Mouse (Mus musculus) embryonic facial prominence, embryonic 13.5 days (tissue): ENCODE measurements around the gene Atp13a3. TPM values are rescaled to one million over a fixed set of nuclear protein-coding genes. Genes with fewer than 3 reads are reported as not detected.
A peak's percentile ranks its signal among the peaks of the same experiment; 100 is the strongest.

Source experiments
- ATAC-seq: fragments of 200-750 bp; cut with Nextera tagmentation; 2 replicates; pipeline ENCODE4 v1.8.0; 2017; ENCODE audit warnings: low read depth; ENCODE audit not compliant: insufficient number of reproducible peaks, insufficient read depth, low FRiP score, low TSS enrichment
- H3K27ac ChIP-seq: fragments of 300-500 bp; sonication (generic); 2 replicates; pipeline ENCODE4 v1.5.1; 2015; ENCODE audit warnings: moderate library complexity, mild to moderate bottlenecking, inconsistent platforms
- H3K27me3 ChIP-seq: fragments of 300-500 bp; sonication (generic); 2 replicates; pipeline ENCODE4 v1.6.1; 2015; ENCODE audit warnings: mild to moderate bottlenecking, inconsistent platforms
- H3K36me3 ChIP-seq: fragments of 300-500 bp; sonication (generic); 2 replicates; pipeline ENCODE4 v1.6.1; 2015; ENCODE audit warnings: mild to moderate bottlenecking, inconsistent platforms
- H3K4me1 ChIP-seq: fragments of 300-500 bp; sonication (generic); 2 replicates; pipeline ENCODE4 v1.6.1; 2015; ENCODE audit warnings: inconsistent platforms
- H3K4me2 ChIP-seq: fragments of 300-500 bp; sonication (generic); 2 replicates; pipeline ENCODE4 v1.6.1; 2015; ENCODE audit warnings: moderate library complexity, mild to moderate bottlenecking, inconsistent platforms
- H3K4me3 ChIP-seq: fragments of 300-500 bp; sonication (generic); 2 replicates; pipeline ENCODE4 v1.5.1; 2015; ENCODE audit warnings: mild to moderate bottlenecking, inconsistent platforms
- H3K9ac ChIP-seq: fragments of 300-500 bp; sonication (generic); 2 replicates; pipeline ENCODE4 v1.6.1; 2015; ENCODE audit warnings: mild to moderate bottlenecking, inconsistent platforms
- H3K9me3 ChIP-seq: fragments of 300-500 bp; sonication (generic); 2 replicates; pipeline ENCODE4 v1.6.1; 2016; ENCODE audit warnings: inconsistent platforms
- WGBS: fragments of 180-500 bp; shearing (Covaris S2); methylation state at CpG from one replicate; pipeline ENCODE4 v1.1.7; 2015; ENCODE audit warnings: mixed read lengths; 5-methylcytosine and 5-hydroxymethylcytosine counted together
- polyA plus RNA-seq: library from polyadenylated mRNA; unstranded; fragments of >200 nt; fragmentation: Nextera tagmentation; extraction: Ambion mirVana; gene quantifications from 2 replicates; pipeline ENCODE4 v1.2.1, GENCODE M21; 2015

Atp13a3 gene
- polyA plus RNA-seq, 1 experiment from 2014 or later: 9.3 TPM

- Histone ChIP-seq H3K4me1 (peaks cover 19% of the 10 kb centered on the region), H3K27ac (no peak overlapping the region), H3K4me2 (peak overlapping the region; percentile 99; the same call in 1 of the 2 replicates), H3K36me3 (no peaks in the 10 kb centered on the region), H3K9ac (no peak overlapping the region), H3K4me3 (no peak overlapping the region; the same call in 1 of the 2 replicates), H3K27me3 (peaks cover 62% of the 10 kb centered on the region), H3K9me3 (no peaks in the 10 kb centered on the region)
- ATAC-seq: no peak
- 49% methylated on average over 8 of the region's 8 CpGs for WGBS
Observed at GRCm38 (mm10) chr16:30310171-30310515, 95.6 kb downstream of the Atp13a3 start.

GRCm38 (mm10) chr16:30309395-30310170 is 96.2 kb downstream of the Atp13a3 start:
- Histone ChIP-seq H3K9me3 (no peaks in the 10 kb centered on the region), H3K4me2 (peak overlapping the region; percentile 99), H3K27ac (no peak overlapping the region), H3K9ac (peak overlapping the region; percentile 68; the same call in 1 of the 2 replicates), H3K36me3 (no peaks in the 10 kb centered on the region), H3K4me3 (peak overlapping the region; percentile 54), H3K27me3 (peaks cover 64% of the 10 kb centered on the region), H3K4me1 (peaks cover 19% of the 10 kb centered on the region)
- WGBS: 4% methylated on average over 34 of the region's 34 CpGs
- ATAC-seq: no peak

DNA sequence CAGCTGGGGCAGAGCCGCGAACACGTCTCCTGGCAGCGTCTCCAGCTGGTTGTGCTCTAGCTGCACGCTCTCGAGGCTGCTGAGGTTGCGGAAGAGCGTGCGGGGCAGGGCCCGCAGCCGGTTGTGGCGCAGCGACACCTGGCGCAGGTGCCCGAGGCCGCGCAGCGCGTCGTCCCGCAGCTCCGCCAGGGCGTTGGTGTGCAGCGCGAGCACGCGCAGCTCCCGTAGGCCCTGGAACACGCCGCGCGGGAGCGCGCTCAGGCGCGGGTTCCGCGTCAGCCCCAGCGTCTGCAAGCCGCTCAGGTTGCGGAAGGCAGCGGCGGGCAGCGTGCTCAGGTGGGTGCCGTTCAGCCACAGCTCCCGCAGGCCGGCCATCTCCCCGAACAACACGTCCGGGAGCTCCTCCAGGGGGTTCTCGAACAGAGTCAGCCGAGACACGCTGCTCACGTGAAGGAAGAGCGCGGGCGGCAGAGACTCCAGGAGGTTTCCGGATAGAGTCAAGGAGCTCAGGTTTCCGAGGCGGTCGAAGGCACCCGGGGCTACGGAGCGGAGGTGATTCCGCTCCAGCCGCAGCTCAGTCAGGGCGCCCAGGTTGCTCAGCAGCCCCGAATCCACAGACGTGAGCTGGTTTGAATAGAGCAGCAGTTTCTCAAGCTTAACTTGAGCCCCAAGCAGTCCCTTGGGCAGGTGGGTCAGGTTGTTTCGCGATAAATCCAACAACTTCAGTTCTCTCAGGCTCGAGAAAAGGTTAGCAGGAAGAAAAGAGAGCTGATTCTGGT is 97.0 kb downstream of the Atp13a3 start:
- Histone ChIP-seq H3K9ac (peak overlapping the region; percentile 68), H3K36me3 (no peaks in the 10 kb centered on the region), H3K27me3 (peaks cover 72% of the 10 kb centered on the region), H3K27ac (no peak overlapping the region), H3K9me3 (no peaks in the 10 kb centered on the region), H3K4me1 (peaks cover 19% of the 10 kb centered on the region), H3K4me2 (peak overlapping the region; percentile 99), H3K4me3 (peak overlapping the region; percentile 54)
- ATAC-seq: peak; percentile 38; the same call in 1 of the 2 replicates
- under 1% methylated on average over 72 of the region's 72 CpGs for WGBS

DNA sequence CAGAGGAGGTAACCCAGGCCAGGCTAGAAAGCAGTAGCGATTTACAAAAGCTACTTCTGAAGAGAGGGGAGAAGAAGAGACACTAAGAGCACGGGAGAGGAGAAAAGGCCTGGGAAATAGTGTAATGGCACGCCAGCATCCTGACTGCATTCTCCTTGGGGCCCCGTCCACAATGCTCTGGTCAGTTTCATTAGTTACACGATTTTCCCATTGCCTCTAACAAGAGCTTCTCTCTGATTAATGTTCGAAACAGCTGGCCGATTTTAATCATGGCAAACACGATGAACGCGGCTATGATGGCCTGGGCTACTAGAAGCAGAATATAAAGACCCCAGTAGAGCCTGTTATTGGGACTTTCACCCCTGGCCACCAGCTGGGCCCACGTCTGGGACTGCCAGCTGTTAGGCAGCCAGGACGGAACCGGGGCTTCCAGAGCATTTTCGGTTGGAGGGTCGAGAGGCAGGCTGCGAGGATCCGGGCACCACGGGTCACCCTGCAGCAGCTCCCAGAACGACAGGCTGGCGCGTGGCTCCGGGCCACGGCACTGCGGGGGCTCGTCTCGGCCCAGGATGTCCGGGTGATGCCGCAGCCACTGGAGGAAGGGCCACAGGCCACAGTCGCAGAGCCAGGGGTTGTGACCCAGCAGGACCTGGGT is 97.7 kb downstream of the Atp13a3 start:
- Histone ChIP-seq H3K4me2 (peak overlapping the region; percentile 99), H3K9ac (peak overlapping the region; percentile 68), H3K4me1 (peaks cover 19% of the 10 kb centered on the region), H3K36me3 (no peaks in the 10 kb centered on the region), H3K27ac (no peak overlapping the region), H3K4me3 (peak overlapping the region; percentile 54), H3K9me3 (no peaks in the 10 kb centered on the region), H3K27me3 (peaks cover 77% of the 10 kb centered on the region)
- WGBS: 14% methylated on average over 29 of the region's 29 CpGs
- peak; percentile 8; the same call in 1 of the 2 replicates for ATAC-seq

DNA sequence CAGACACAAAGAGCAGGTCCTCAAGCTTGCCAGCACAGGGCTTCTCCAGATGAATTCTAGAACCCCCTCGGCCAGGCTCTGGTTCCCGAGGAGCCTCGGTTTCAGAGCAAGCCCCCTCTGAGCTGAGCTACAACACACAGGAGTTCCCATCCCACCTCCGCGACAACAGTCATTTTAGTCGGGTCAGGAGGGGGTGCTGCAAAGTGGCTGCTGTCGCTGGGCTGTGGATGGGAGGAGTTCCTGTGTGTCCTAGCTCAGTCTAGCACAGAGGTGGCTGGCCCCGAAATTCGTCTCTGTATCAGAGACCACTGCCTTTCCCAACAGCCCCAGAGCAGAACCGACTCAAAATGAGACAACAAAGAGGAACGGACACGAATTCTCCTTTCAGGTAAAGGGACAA is 98.5 kb downstream of the Atp13a3 start:
- Histone ChIP-seq H3K9me3 (no peaks in the 10 kb centered on the region), H3K27me3 (peaks cover 77% of the 10 kb centered on the region), H3K4me3 (no peak overlapping the region), H3K4me2 (no peak overlapping the region), H3K36me3 (no peaks in the 10 kb centered on the region), H3K4me1 (peaks cover 19% of the 10 kb centered on the region), H3K27ac (no peak overlapping the region), H3K9ac (no peak overlapping the region)
- 48% methylated on average over 12 of the region's 12 CpGs for WGBS
- no peak for ATAC-seq

DNA sequence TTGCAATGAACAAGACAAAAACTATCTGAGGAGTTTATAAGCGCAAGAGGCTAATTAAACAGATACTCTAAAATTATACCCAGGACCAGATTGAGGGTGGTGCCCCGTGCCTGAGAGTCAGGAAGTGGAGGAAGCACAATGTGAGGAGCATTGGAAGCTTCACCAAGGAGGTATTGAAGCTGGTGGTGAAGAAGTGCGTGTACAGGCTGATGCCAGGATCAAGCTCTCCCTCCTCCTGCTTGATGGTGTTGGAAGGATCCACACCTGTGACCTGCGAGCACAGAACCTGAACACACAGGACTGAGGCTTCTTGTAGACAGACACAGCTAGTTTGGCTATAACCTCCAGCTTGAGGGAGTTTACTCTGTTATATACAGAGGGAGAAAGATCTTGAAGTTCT is 99.7 kb downstream of the Atp13a3 start:
- WGBS: 91% methylated on average over 4 of the region's 4 CpGs
- peaks cover 70% of the 10 kb centered on the region for H3K27me3 ChIP-seq

GRCm38 (mm10) chr16:30304236-30304635 is 101.5 kb downstream of the Atp13a3 start:
- 66% methylated on average over 5 of the region's 5 CpGs for WGBS
- H3K9me3 ChIP-seq: no peaks in the 10 kb centered on the region
- ATAC-seq: no peak
- no peak overlapping the region for H3K27ac ChIP-seq
- H3K27me3 ChIP-seq: peaks cover 52% of the 10 kb centered on the region
- no peak overlapping the region for H3K4me3 ChIP-seq
- H3K4me1 ChIP-seq: peaks cover 13% of the 10 kb centered on the region
- no peak overlapping the region for H3K4me2 ChIP-seq
- H3K36me3 ChIP-seq: no peaks in the 10 kb centered on the region
- H3K9ac ChIP-seq: no peak overlapping the region

More for the DNA sequence above, 99.7 kb downstream of the Atp13a3 start:
- no peak overlapping the region for H3K27ac ChIP-seq
- H3K4me1 ChIP-seq: peaks cover 19% of the 10 kb centered on the region
- no peaks in the 10 kb centered on the region for H3K36me3 ChIP-seq
- H3K9ac ChIP-seq: no peak overlapping the region
- no peak overlapping the region for H3K4me3 ChIP-seq
- no peak for ATAC-seq
- no peaks in the 10 kb centered on the region for H3K9me3 ChIP-seq
- no peak overlapping the region for H3K4me2 ChIP-seq

DNA sequence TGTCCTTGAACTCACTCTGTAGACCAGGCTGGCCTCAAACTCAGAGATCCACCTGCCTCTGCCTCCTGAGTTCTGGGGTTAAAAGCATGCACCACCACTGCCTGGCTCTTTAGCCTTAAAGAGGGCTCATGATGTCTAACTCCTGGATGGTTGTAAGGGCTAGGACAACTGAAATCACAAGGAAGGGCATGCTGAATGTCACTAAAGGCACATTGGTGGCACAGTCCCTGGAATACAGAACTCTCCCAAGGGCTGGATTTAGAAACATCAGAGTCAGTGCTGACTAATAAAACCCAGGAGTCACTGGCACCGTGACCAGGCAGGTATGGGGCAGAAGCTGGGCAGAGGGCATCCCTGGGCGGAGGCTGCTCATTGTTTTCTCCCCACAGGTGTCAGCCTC is 102.4 kb downstream of the Atp13a3 start:
- Histone ChIP-seq H3K27me3 (peaks cover 43% of the 10 kb centered on the region), H3K36me3 (no peaks in the 10 kb centered on the region), H3K27ac (no peak overlapping the region), H3K9me3 (no peaks in the 10 kb centered on the region), H3K9ac (no peak overlapping the region), H3K4me1 (peaks cover 4% of the 10 kb centered on the region), H3K4me3 (no peak overlapping the region), H3K4me2 (no peak overlapping the region)
- WGBS: 85% methylated on average over 2 of the region's 2 CpGs
- no peak for ATAC-seq

GRCm38 (mm10) chr16:30302686-30303085 is 103.1 kb downstream of the Atp13a3 start:
- Histone ChIP-seq H3K4me1 (no peaks in the 10 kb centered on the region), H3K9ac (no peak overlapping the region), H3K4me2 (no peak overlapping the region), H3K36me3 (no peaks in the 10 kb centered on the region), H3K27ac (no peak overlapping the region), H3K27me3 (peaks cover 36% of the 10 kb centered on the region), H3K9me3 (no peaks in the 10 kb centered on the region), H3K4me3 (no peak overlapping the region)
- no peak for ATAC-seq
- 84% methylated on average over 6 of the region's 6 CpGs for WGBS

DNA sequence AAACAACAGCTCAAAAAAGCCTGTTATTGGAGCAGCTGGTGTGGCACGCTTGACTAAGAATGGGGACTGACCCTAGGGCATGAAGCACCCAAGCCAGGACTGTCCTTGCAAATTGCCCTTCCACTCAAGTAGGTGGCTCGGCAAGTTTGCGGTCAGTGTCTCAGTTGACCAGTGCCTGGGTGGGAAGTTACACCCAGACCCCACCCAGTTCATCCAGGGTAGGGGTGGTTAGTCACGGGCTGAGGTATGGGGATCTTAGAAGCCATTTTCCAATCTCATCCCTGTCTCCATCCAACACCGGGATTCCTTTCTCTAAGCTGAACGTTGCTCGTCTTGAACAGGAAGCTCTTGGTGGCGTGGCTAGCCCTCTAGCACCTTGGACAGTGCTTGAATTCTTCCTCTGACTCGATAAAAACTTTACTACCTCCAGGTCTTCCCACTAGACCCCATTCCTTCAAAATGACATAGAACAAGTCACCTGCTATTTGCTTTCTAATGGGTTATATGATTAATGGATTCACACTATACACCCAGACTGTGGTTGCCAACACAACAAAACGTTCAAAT is 106.0 kb downstream of the Atp13a3 start:
- Histone ChIP-seq H3K27ac (no peak overlapping the region), H3K4me3 (no peak overlapping the region), H3K4me2 (no peak overlapping the region), H3K9me3 (no peaks in the 10 kb centered on the region), H3K27me3 (peaks cover 18% of the 10 kb centered on the region), H3K4me1 (no peaks in the 10 kb centered on the region), H3K9ac (no peak overlapping the region), H3K36me3 (no peaks in the 10 kb centered on the region)
- 59% methylated on average over 10 of the region's 10 CpGs for WGBS
- ATAC-seq: no peak

- Histone ChIP-seq H3K4me2 (no peak overlapping the region), H3K9me3 (no peaks in the 10 kb centered on the region), H3K4me1 (peaks cover 6% of the 10 kb centered on the region; the same call in 1 of the 2 replicates), H3K27me3 (0 out of 2 replicates have a peak, but pooled peaks cover 3% of the 10 kb centered on the region), H3K4me3 (no peak overlapping the region), H3K9ac (no peak overlapping the region), H3K27ac (no peak overlapping the region), H3K36me3 (no peaks in the 10 kb centered on the region)
- 82% methylated on average over 7 of the region's 7 CpGs for WGBS
- ATAC-seq: no peak
Observed at GRCm38 (mm10) chr16:30297450-30297849, 108.3 kb downstream of the Atp13a3 start.
